Mouse (Mus musculus): Measurements from ENCODE around the gene Aadat. TPM values are rescaled to one million over a fixed set of nuclear protein-coding genes. Genes with fewer than 3 reads are reported as not detected.

Aadat gene
- polyA plus RNA-seq, 1 experiment = 0.37 TPM

GRCm38 (mm10) chr8:60503098-60503497, 2.6 kb upstream of the Aadat start, which contains the start of gene Gm10283:
TSS of gene Gm10283 (minus strand) at chr8:60503198.
- Histone ChIP-seq H3K27me3 (ENCODE audit: control insufficient read depth, insufficient read depth, low read length, poor library complexity, severe bottlenecking) (peaks cover 1% of the 10 kb centered on the region; the same call in 1 of the 2 replicates), H3K9ac (ENCODE audit: low read depth, poor library complexity, severe bottlenecking) (no peak within 1 kb of the TSS), H3K36me3 (ENCODE audit: control insufficient read depth, insufficient read depth, low read length, poor library complexity, severe bottlenecking) (no peaks in the 10 kb centered on the region), H3K27ac (ENCODE audit: insufficient read depth, low read length) (no peak within 1 kb of the TSS), H3K4me1 (ENCODE audit: control insufficient read depth, insufficient read depth, low read length) (no peaks in the 10 kb centered on the region), H3K4me3 (ENCODE audit: low read depth, low read length) (no peak within 1 kb of the TSS), H3K9me3 (replicated peaks; ENCODE audit: control insufficient read depth, insufficient read depth, low read length, poor library complexity, severe bottlenecking) (no peaks in the 10 kb centered on the region)
- no peak for TF ChIP-seq CTCF (IDR thresholded peaks at IDR 0.05; ENCODE audit: low read depth, low read length)
- no peak for TF ChIP-seq EP300 (IDR thresholded peaks at IDR 0.05; ENCODE audit: insufficient read depth, low read depth, low read length)
- TF ChIP-seq POLR2A (IDR thresholded peaks at IDR 0.05; ENCODE audit: insufficient read depth, low read length) = no peak

GRCm38 (mm10) chr8:60518286-60518685, 12.6 kb downstream of the Aadat start:
- no peaks in the 10 kb centered on the region for H3K36me3 ChIP-seq (ENCODE audit: control insufficient read depth, insufficient read depth, low read length, poor library complexity, severe bottlenecking)
- H3K4me1 ChIP-seq (ENCODE audit: control insufficient read depth, insufficient read depth, low read length) = no peaks in the 10 kb centered on the region
- H3K27me3 ChIP-seq (ENCODE audit: control insufficient read depth, insufficient read depth, low read length, poor library complexity, severe bottlenecking) = peaks cover 2% of the 10 kb centered on the region; the same call in 1 of the 2 replicates

GRCm38 (mm10) chr8:60534945-60535344, 29.2 kb downstream of the Aadat start:
- no peak for TF ChIP-seq POLR2A (IDR thresholded peaks at IDR 0.05; ENCODE audit: insufficient read depth, low read length)
- TF ChIP-seq EP300 (IDR thresholded peaks at IDR 0.05; ENCODE audit: insufficient read depth, low read depth, low read length) = no peak
- no peak for TF ChIP-seq CTCF (IDR thresholded peaks at IDR 0.05; ENCODE audit: low read depth, low read length)
- Histone ChIP-seq H3K36me3 (ENCODE audit: control insufficient read depth, insufficient read depth, low read length, poor library complexity, severe bottlenecking) (no peaks in the 10 kb centered on the region), H3K4me1 (ENCODE audit: control insufficient read depth, insufficient read depth, low read length) (no peaks in the 10 kb centered on the region), H3K9ac (ENCODE audit: low read depth, poor library complexity, severe bottlenecking) (no peak overlapping the region), H3K9me3 (replicated peaks; ENCODE audit: control insufficient read depth, insufficient read depth, low read length, poor library complexity, severe bottlenecking) (peaks cover 9% of the 10 kb centered on the region), H3K27me3 (ENCODE audit: control insufficient read depth, insufficient read depth, low read length, poor library complexity, severe bottlenecking) (no peaks in the 10 kb centered on the region), H3K27ac (ENCODE audit: insufficient read depth, low read length) (no peak overlapping the region), H3K4me3 (ENCODE audit: low read depth, low read length) (no peak overlapping the region)

More at GRCm38 (mm10) chr8:60518286-60518685, 12.6 kb downstream of the Aadat start:
- Histone ChIP-seq H3K9ac (ENCODE audit: low read depth, poor library complexity, severe bottlenecking) (no peak overlapping the region), H3K4me3 (ENCODE audit: low read depth, low read length) (no peak overlapping the region), H3K27ac (ENCODE audit: insufficient read depth, low read length) (no peak overlapping the region), H3K9me3 (replicated peaks; ENCODE audit: control insufficient read depth, insufficient read depth, low read length, poor library complexity, severe bottlenecking) (no peaks in the 10 kb centered on the region)
- TF ChIP-seq POLR2A (IDR thresholded peaks at IDR 0.05; ENCODE audit: insufficient read depth, low read length) = no peak
- no peak for TF ChIP-seq CTCF (IDR thresholded peaks at IDR 0.05; ENCODE audit: low read depth, low read length)
- no peak for TF ChIP-seq EP300 (IDR thresholded peaks at IDR 0.05; ENCODE audit: insufficient read depth, low read depth, low read length)

DNA sequence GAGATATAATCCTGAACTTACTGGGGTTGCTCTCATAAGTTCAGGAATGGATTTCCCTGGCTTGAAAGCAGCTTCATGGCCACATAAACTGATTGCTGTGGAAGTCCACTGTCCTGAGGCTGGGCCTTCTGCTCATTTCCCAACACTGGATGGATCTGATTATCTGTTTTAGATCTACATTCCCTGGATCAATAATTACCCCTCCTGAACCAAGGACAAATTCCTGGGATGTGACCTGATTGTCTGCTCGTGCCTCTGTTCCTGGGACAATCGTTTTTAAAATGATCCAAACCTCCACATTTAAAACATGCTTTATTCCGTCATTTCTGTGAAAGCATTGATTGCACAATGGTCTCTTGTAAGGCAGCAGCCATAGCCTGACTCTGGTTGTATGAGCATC, 61.1 kb downstream of the Aadat start:
- no peak overlapping the region for H3K27ac ChIP-seq (ENCODE audit: insufficient read depth, low read length)
- TF ChIP-seq POLR2A (IDR thresholded peaks at IDR 0.05; ENCODE audit: insufficient read depth, low read length) (no peak), CTCF (IDR thresholded peaks at IDR 0.05; ENCODE audit: low read depth, low read length) (no peak), EP300 (IDR thresholded peaks at IDR 0.05; ENCODE audit: insufficient read depth, low read depth, low read length) (no peak)
- H3K27me3 ChIP-seq (ENCODE audit: control insufficient read depth, insufficient read depth, low read length, poor library complexity, severe bottlenecking) = no peaks in the 10 kb centered on the region
- H3K4me3 ChIP-seq (ENCODE audit: low read depth, low read length) = no peak overlapping the region
- H3K36me3 ChIP-seq (ENCODE audit: control insufficient read depth, insufficient read depth, low read length, poor library complexity, severe bottlenecking) = no peaks in the 10 kb centered on the region
- H3K4me1 ChIP-seq (ENCODE audit: control insufficient read depth, insufficient read depth, low read length) = no peaks in the 10 kb centered on the region
- no peaks in the 10 kb centered on the region for H3K9me3 ChIP-seq (replicated peaks; ENCODE audit: control insufficient read depth, insufficient read depth, low read length, poor library complexity, severe bottlenecking)
- H3K9ac ChIP-seq (ENCODE audit: low read depth, poor library complexity, severe bottlenecking) = no peak overlapping the region

- Histone ChIP-seq H3K27me3 (ENCODE audit: control insufficient read depth, insufficient read depth, low read length, poor library complexity, severe bottlenecking) (no peaks in the 10 kb centered on the region), H3K36me3 (ENCODE audit: control insufficient read depth, insufficient read depth, low read length, poor library complexity, severe bottlenecking) (no peaks in the 10 kb centered on the region), H3K4me3 (ENCODE audit: low read depth, low read length) (no peak overlapping the region), H3K27ac (ENCODE audit: insufficient read depth, low read length) (no peak overlapping the region), H3K4me1 (ENCODE audit: control insufficient read depth, insufficient read depth, low read length) (no peaks in the 10 kb centered on the region), H3K9me3 (replicated peaks; ENCODE audit: control insufficient read depth, insufficient read depth, low read length, poor library complexity, severe bottlenecking) (no peaks in the 10 kb centered on the region), H3K9ac (ENCODE audit: low read depth, poor library complexity, severe bottlenecking) (no peak overlapping the region)
- TF ChIP-seq CTCF (IDR thresholded peaks at IDR 0.05; ENCODE audit: low read depth, low read length) (no peak), POLR2A (IDR thresholded peaks at IDR 0.05; ENCODE audit: insufficient read depth, low read length) (no peak), EP300 (IDR thresholded peaks at IDR 0.05; ENCODE audit: insufficient read depth, low read depth, low read length) (no peak)
Observed at GRCm38 (mm10) chr8:60577231-60577630, 71.5 kb downstream of the Aadat start.

- no peak overlapping the region for H3K9ac ChIP-seq (ENCODE audit: low read depth, poor library complexity, severe bottlenecking)
- H3K4me1 ChIP-seq (ENCODE audit: control insufficient read depth, insufficient read depth, low read length) = no peaks in the 10 kb centered on the region
- no peak overlapping the region for H3K4me3 ChIP-seq (ENCODE audit: low read depth, low read length)
- H3K27ac ChIP-seq (ENCODE audit: insufficient read depth, low read length) = no peak overlapping the region
- H3K27me3 ChIP-seq (ENCODE audit: control insufficient read depth, insufficient read depth, low read length, poor library complexity, severe bottlenecking) = no peaks in the 10 kb centered on the region
- no peak for TF ChIP-seq EP300 (IDR thresholded peaks at IDR 0.05; ENCODE audit: insufficient read depth, low read depth, low read length)
- TF ChIP-seq CTCF (IDR thresholded peaks at IDR 0.05; ENCODE audit: low read depth, low read length) = no peak
- TF ChIP-seq POLR2A (IDR thresholded peaks at IDR 0.05; ENCODE audit: insufficient read depth, low read length) = no peak
- no peaks in the 10 kb centered on the region for H3K36me3 ChIP-seq (ENCODE audit: control insufficient read depth, insufficient read depth, low read length, poor library complexity, severe bottlenecking)
- H3K9me3 ChIP-seq (replicated peaks; ENCODE audit: control insufficient read depth, insufficient read depth, low read length, poor library complexity, severe bottlenecking) = 0 out of 2 replicates have a peak, but pooled peaks cover 3% of the 10 kb centered on the region
Observed at GRCm38 (mm10) chr8:60583369-60583768, 77.6 kb downstream of the Aadat start.
